Mouse (Mus musculus) hindbrain, embryonic 13.5 days (tissue): Measurements from ENCODE around the gene Aldh4a1. TPM values are rescaled to one million over a fixed set of nuclear protein-coding genes. Genes with fewer than 3 reads are reported as not detected.
A peak's percentile ranks its signal among the peaks of the same experiment; 100 is the strongest.

Source experiments
- ATAC-seq: fragments of 200-750 bp; cut with Nextera tagmentation; 2 replicates; pipeline ENCODE4 v1.8.0; 2017; ENCODE audit warnings: moderate TSS enrichment; ENCODE audit not compliant: low FRiP score
- H3K27ac ChIP-seq: fragments of 300-500 bp; sonication (generic); 2 replicates; pipeline ENCODE4 v1.5.1; 2015; ENCODE audit warnings: inconsistent platforms, mild to moderate bottlenecking, moderate library complexity
- H3K27me3 ChIP-seq: fragments of 300-500 bp; sonication (generic); 2 replicates; pipeline ENCODE4 v1.6.1; 2015; ENCODE audit warnings: mild to moderate bottlenecking, inconsistent platforms
- H3K36me3 ChIP-seq: fragments of 300-500 bp; sonication (generic); 2 replicates; pipeline ENCODE4 v1.6.1; 2015; ENCODE audit warnings: mild to moderate bottlenecking, inconsistent platforms
- H3K4me1 ChIP-seq: fragments of 300-500 bp; sonication (generic); replicated peaks from 2 replicates; pipeline ENCODE4 v1.6.1; 2015; ENCODE audit warnings: inconsistent platforms
- H3K4me2 ChIP-seq: fragments of 300-500 bp; sonication (generic); 2 replicates; pipeline ENCODE4 v1.6.1; 2015; ENCODE audit warnings: inconsistent platforms, mild to moderate bottlenecking, moderate library complexity
- H3K4me3 ChIP-seq: fragments of 300-500 bp; sonication (generic); 2 replicates; pipeline ENCODE4 v1.5.1; 2015; ENCODE audit warnings: mild to moderate bottlenecking, inconsistent platforms
- H3K9ac ChIP-seq: fragments of 300-500 bp; sonication (generic); 2 replicates; pipeline ENCODE4 v1.6.1; 2015; ENCODE audit warnings: mild to moderate bottlenecking, inconsistent platforms
- H3K9me3 ChIP-seq: fragments of 300-500 bp; sonication (generic); 2 replicates; pipeline ENCODE4 v1.6.1; 2016; ENCODE audit warnings: inconsistent platforms
- WGBS: fragments of 180-500 bp; shearing (Covaris S2); methylation state at CpG from one replicate; pipeline ENCODE4 v1.1.7; 2015; 5-methylcytosine and 5-hydroxymethylcytosine counted together
- polyA plus RNA-seq: library from polyadenylated mRNA; unstranded; fragments of >200 nt; fragmentation: Nextera tagmentation; extraction: Ambion mirVana; gene quantifications from 2 replicates; pipeline ENCODE4 v1.2.1, GENCODE M21; 2015

Gene Aldh4a1
- polyA plus RNA-seq, 1 experiment from 2014 or later, result 21.8 TPM

GRCm38 (mm10) chr4:139611542-139611953, 11.1 kb upstream of the Aldh4a1 start:
- no peaks in the 10 kb centered on the region for H3K27me3 ChIP-seq
- 6% methylated on average over 10 of the region's 10 CpGs for WGBS
- 0 out of 2 replicates have a peak, but pooled peaks cover 4% of the 10 kb centered on the region for H3K9me3 ChIP-seq
- ATAC-seq, result peak; percentile 62; the same call in 1 of the 2 replicates
- H3K4me3 ChIP-seq, result no peak overlapping the region
- H3K9ac ChIP-seq, result 0 out of 2 replicates have a peak overlapping the region, but pooled peaks have one; percentile 46
- peaks cover 54% of the 10 kb centered on the region for H3K36me3 ChIP-seq
- peak overlapping the region; percentile 60; the same call in 1 of the 2 replicates for H3K27ac ChIP-seq
- H3K4me1 ChIP-seq, result peaks cover 22% of the 10 kb centered on the region
- H3K4me2 ChIP-seq, result peak overlapping the region; percentile 44

- no peaks in the 10 kb centered on the region for H3K27me3 ChIP-seq
- no peak overlapping the region for H3K27ac ChIP-seq
- no peak overlapping the region for H3K9ac ChIP-seq
- no peak for ATAC-seq
- H3K4me1 ChIP-seq, result peaks cover 34% of the 10 kb centered on the region
- H3K9me3 ChIP-seq, result 0 out of 2 replicates have a peak, but pooled peaks cover 4% of the 10 kb centered on the region
- H3K4me3 ChIP-seq, result no peak overlapping the region
- WGBS, result 88% methylated on average over 21 of the region's 21 CpGs
- H3K4me2 ChIP-seq, result no peak overlapping the region
- peaks cover 31% of the 10 kb centered on the region for H3K36me3 ChIP-seq
Measured at GRCm38 (mm10) chr4:139614524-139615260, 8.0 kb upstream of the Aldh4a1 start.

GRCm38 (mm10) chr4:139616276-139617000, 6.2 kb upstream of the Aldh4a1 start:
- H3K36me3 ChIP-seq, result peaks cover 29% of the 10 kb centered on the region
- H3K4me1 ChIP-seq, result peaks cover 29% of the 10 kb centered on the region
- peak overlapping the region; percentile 42 for H3K4me3 ChIP-seq
- peak overlapping the region; percentile 68 for H3K9ac ChIP-seq
- ATAC-seq, result peak; percentile 67
- WGBS, result 11% methylated on average over 24 of the region's 24 CpGs
- H3K27ac ChIP-seq, result peak overlapping the region; percentile 62
- H3K9me3 ChIP-seq, result 0 out of 2 replicates have a peak, but pooled peaks cover 4% of the 10 kb centered on the region
- peak overlapping the region; percentile 60 for H3K4me2 ChIP-seq
- H3K27me3 ChIP-seq, result no peaks in the 10 kb centered on the region

- Histone ChIP-seq H3K9me3 (0 out of 2 replicates have a peak, but pooled peaks cover 4% of the 10 kb centered on the region), H3K27ac (peak overlapping the region; percentile 62), H3K9ac (0 out of 2 replicates have a peak overlapping the region, but pooled peaks have one; percentile 43), H3K4me2 (peak overlapping the region; percentile 60), H3K4me3 (peak overlapping the region; percentile 42), H3K36me3 (peaks cover 29% of the 10 kb centered on the region), H3K27me3 (no peaks in the 10 kb centered on the region), H3K4me1 (peaks cover 33% of the 10 kb centered on the region)
- ATAC-seq, result no peak
- 45% methylated on average over 3 of the region's 3 CpGs for whole genome bisulfite sequencing
Measured at GRCm38 (mm10) chr4:139617001-139617364, 5.7 kb upstream of the Aldh4a1 start.

GRCm38 (mm10) chr4:139619765-139620164, 2.9 kb upstream of the Aldh4a1 start:
- no peak for ATAC-seq
- WGBS, result 79% methylated on average over 6 of the region's 6 CpGs
- Histone ChIP-seq H3K9me3 (no peaks in the 10 kb centered on the region), H3K4me3 (no peak overlapping the region), H3K4me2 (no peak overlapping the region), H3K36me3 (peaks cover 11% of the 10 kb centered on the region), H3K27me3 (no peaks in the 10 kb centered on the region), H3K27ac (no peak overlapping the region), H3K4me1 (peaks cover 45% of the 10 kb centered on the region), H3K9ac (no peak overlapping the region)

- Histone ChIP-seq H3K27me3 (no peaks in the 10 kb centered on the region), H3K9me3 (no peaks in the 10 kb centered on the region), H3K36me3 (no peaks in the 10 kb centered on the region), H3K4me2 (peak overlapping the region; percentile 87), H3K9ac (peak overlapping the region; percentile 87), H3K27ac (peak overlapping the region; percentile 93; the same call in 1 of the 2 replicates), H3K4me1 (peaks cover 28% of the 10 kb centered on the region), H3K4me3 (peak overlapping the region; percentile 86)
- no peak for ATAC-seq
- 26% methylated on average over 21 of the region's 21 CpGs for WGBS
Measured at GRCm38 (mm10) chr4:139623434-139624115, 909 bp downstream of the Aldh4a1 start.

- WGBS, result 57% methylated on average over 5 of the region's 5 CpGs
- H3K9me3 ChIP-seq, result no peaks in the 10 kb centered on the region
- no peaks in the 10 kb centered on the region for H3K36me3 ChIP-seq
- H3K27ac ChIP-seq, result no peak overlapping the region
- ATAC-seq, result no peak
- H3K4me1 ChIP-seq, result peaks cover 28% of the 10 kb centered on the region
- H3K27me3 ChIP-seq, result no peaks in the 10 kb centered on the region
- peak overlapping the region; percentile 87 for H3K4me2 ChIP-seq
- peak overlapping the region; percentile 86 for H3K4me3 ChIP-seq
- peak overlapping the region; percentile 87 for H3K9ac ChIP-seq
Measured at GRCm38 (mm10) chr4:139624116-139624489, 1.4 kb downstream of the Aldh4a1 start.

- H3K36me3 ChIP-seq, result no peaks in the 10 kb centered on the region
- no peak overlapping the region; the same call in 1 of the 2 replicates for H3K4me3 ChIP-seq
- peak overlapping the region; percentile 87; the same call in 1 of the 2 replicates for H3K4me2 ChIP-seq
- WGBS, result 83% methylated on average over 10 of the region's 10 CpGs
- H3K27me3 ChIP-seq, result no peaks in the 10 kb centered on the region
- ATAC-seq, result no peak
- H3K9ac ChIP-seq, result no peak overlapping the region
- no peaks in the 10 kb centered on the region for H3K9me3 ChIP-seq
- no peak overlapping the region for H3K27ac ChIP-seq
- H3K4me1 ChIP-seq, result peaks cover 28% of the 10 kb centered on the region
Measured at GRCm38 (mm10) chr4:139624706-139625105, 2.0 kb downstream of the Aldh4a1 start.

GRCm38 (mm10) chr4:139627361-139627760, 4.7 kb downstream of the Aldh4a1 start:
- Histone ChIP-seq H3K9ac (no peak overlapping the region), H3K4me1 (peaks cover 30% of the 10 kb centered on the region), H3K4me3 (no peak overlapping the region), H3K9me3 (no peaks in the 10 kb centered on the region), H3K36me3 (no peaks in the 10 kb centered on the region), H3K27ac (no peak overlapping the region), H3K27me3 (no peaks in the 10 kb centered on the region), H3K4me2 (no peak overlapping the region)
- 93% methylated on average over 11 of the region's 11 CpGs for WGBS
- no peak for ATAC-seq

GRCm38 (mm10) chr4:139630171-139630570, 7.5 kb downstream of the Aldh4a1 start:
- no peak overlapping the region for H3K27ac ChIP-seq
- no peak overlapping the region for H3K9ac ChIP-seq
- WGBS, result 78% methylated on average over 10 of the region's 10 CpGs
- H3K4me1 ChIP-seq, result peaks cover 10% of the 10 kb centered on the region
- H3K4me2 ChIP-seq, result no peak overlapping the region
- no peaks in the 10 kb centered on the region for H3K27me3 ChIP-seq
- H3K36me3 ChIP-seq, result 0 out of 2 replicates have a peak, but pooled peaks cover under 1% of the 10 kb centered on the region
- no peaks in the 10 kb centered on the region for H3K9me3 ChIP-seq
- H3K4me3 ChIP-seq, result no peak overlapping the region
- no peak for ATAC-seq

GRCm38 (mm10) chr4:139631141-139631540, 8.5 kb downstream of the Aldh4a1 start:
- 67% methylated on average over 5 of the region's 5 CpGs for WGBS
- no peak overlapping the region for H3K9ac ChIP-seq
- 0 out of 2 replicates have a peak, but pooled peaks cover 8% of the 10 kb centered on the region for H3K36me3 ChIP-seq
- H3K4me2 ChIP-seq, result no peak overlapping the region
- H3K9me3 ChIP-seq, result no peaks in the 10 kb centered on the region
- no peaks in the 10 kb centered on the region for H3K27me3 ChIP-seq
- ATAC-seq, result no peak
- H3K27ac ChIP-seq, result no peak overlapping the region
- H3K4me1 ChIP-seq, result peaks cover 15% of the 10 kb centered on the region
- no peak overlapping the region for H3K4me3 ChIP-seq
